Mouse (Mus musculus): Measurements from ENCODE around the gene Marc1.

The Marc1 gene

GRCm38 (mm10) chr1:184822678-184823077 is 11.6 kb upstream of the Marc1 start:
- DNase-seq (ENCODE audit: low spot score): no peak

- DNase-seq (ENCODE audit: low spot score): no peak
Observed at GRCm38 (mm10) chr1:184817768-184818167, 6.7 kb upstream of the Marc1 start.

GRCm38 (mm10) chr1:184811716-184812250 is 670 bp upstream of the Marc1 start:
- DNase-seq (ENCODE audit: low spot score): no peak

GRCm38 (mm10) chr1:184809578-184810001 is 1.5 kb downstream of the Marc1 start:
- no peak for DNase-seq (ENCODE audit: low spot score)

- DNase-seq (ENCODE audit: low spot score): no peak
Observed at GRCm38 (mm10) chr1:184808418-184809012, 2.6 kb downstream of the Marc1 start.

- no peak for DNase-seq (ENCODE audit: low spot score)
Observed at GRCm38 (mm10) chr1:184807627-184808417, 3.3 kb downstream of the Marc1 start.

- no peak for DNase-seq (ENCODE audit: low spot score)
Observed at GRCm38 (mm10) chr1:184807123-184807522, 4.0 kb downstream of the Marc1 start.

- DNase-seq (ENCODE audit: low spot score): no peak
Observed at GRCm38 (mm10) chr1:184805749-184806148, 5.4 kb downstream of the Marc1 start.

GRCm38 (mm10) chr1:184793163-184793876 is 17.8 kb downstream of the Marc1 start:
- peak; percentile 44 for DNase-seq (ENCODE audit: low spot score)

- no peak for DNase-seq (ENCODE audit: low spot score)
Observed at GRCm38 (mm10) chr1:184791109-184791508, 20.0 kb downstream of the Marc1 start.

GRCm38 (mm10) chr1:184786376-184787151 is 24.5 kb downstream of the Marc1 start:
- no peak for DNase-seq (ENCODE audit: low spot score)

- no peak for DNase-seq (ENCODE audit: low spot score)
Observed at GRCm38 (mm10) chr1:184783641-184784040, 27.5 kb downstream of the Marc1 start.

- no peak for DNase-seq (ENCODE audit: low spot score)
Observed at GRCm38 (mm10) chr1:184782161-184782513, 29.0 kb downstream of the Marc1 start.

- DNase-seq (ENCODE audit: low spot score): no peak
Observed at GRCm38 (mm10) chr1:184781286-184782160, 29.6 kb downstream of the Marc1 start.

GRCm38 (mm10) chr1:184778157-184778556 is 33.0 kb downstream of the Marc1 start:
- no peak for DNase-seq (ENCODE audit: low spot score)

GRCm38 (mm10) chr1:184777061-184777795 is 33.9 kb downstream of the Marc1 start:
- no peak for DNase-seq (ENCODE audit: low spot score)

- no peak for DNase-seq (ENCODE audit: low spot score)
Observed at GRCm38 (mm10) chr1:184775289-184775688, 35.8 kb downstream of the Marc1 start.

GRCm38 (mm10) chr1:184771891-184772249 is 39.2 kb downstream of the Marc1 start:
- DNase-seq (ENCODE audit: low spot score): no peak

GRCm38 (mm10) chr1:184771202-184771890 is 39.8 kb downstream of the Marc1 start:
- DNase-seq (ENCODE audit: low spot score): peak; percentile 46

GRCm38 (mm10) chr1:184763866-184764265 is 47.2 kb downstream of the Marc1 start:
- DNase-seq (ENCODE audit: low spot score): no peak
